Mouse (Mus musculus) bone marrow macrophage, adult 2 months (primary cell): ENCODE results near the gene Ano3.

ENCODE experiments used
- CTCF ChIP-seq: IDR thresholded peaks from 2 replicates; pipeline ENCODE4 v1.5.1; 2012; ENCODE audit warnings: low read depth, mild to moderate bottlenecking, low read length, moderate library complexity
- POLR2A ChIP-seq: IDR thresholded peaks from 2 replicates; pipeline ENCODE4 v1.6.1; 2012; ENCODE audit warnings: mild to moderate bottlenecking, low read depth, low read length, borderline replicate concordance

GRCm38 (mm10) chr2:110739781-110740180 lies 210.9 kb downstream of the Ano3 start:
- no peak for TF ChIP-seq CTCF
- TF ChIP-seq POLR2A, result no peak
